ENCODE assay signal across 12 mouse cellular contexts in genomic region chr4:134569205-134569604, GRCm38 (mm10). TPM values are rescaled to one million over a fixed set of nuclear protein-coding genes. Genes with fewer than 3 reads are reported as not detected.
DNase-seq lines count a peak whose midpoint lies in the region; ATAC-seq and TF ChIP-seq lines count a peak whose summit lies in the region.
"Had no signal": no experiment of that assay in that cellular context is flagged by ENCODE, and none has a peak within 500 bp of the region (broad histone marks: within the 10 kb centered on the region; RNA-seq: fewer than 3 reads in every experiment).

No protein-coding gene starts in this region.

- H3K9ac ChIP-seq in liver, embryonic 12.5 days = no peak overlapping the region
- no peak overlapping the region for H3K9ac ChIP-seq in CH12.LX (ENCODE audit: insufficient read depth, low read depth)
- H3K9ac ChIP-seq: midbrain, embryonic 15.5 days had no signal

- peak; percentile 31 for DNase-seq in embryo, embryonic 10.5 days (ENCODE audit: low spot score)
- DNase-seq in embryo, embryonic 9.5 days (ENCODE audit: extremely low spot score) = no peak
- peak; percentile 36 for DNase-seq in liver
- no peak for DNase-seq in CH12.LX (ENCODE audit: extremely low read depth)
- DNase-seq in B cell, adult 2 months = no peak
- DNase-seq in heart, postnatal 25 days (ENCODE audit: low spot score) = no peak
- DNase-seq: heart, postnatal 10 days; kidney, adult 11 months; lung, postnatal 10 days had no signal

- TF ChIP-seq POLR2A in CH12.LX (IDR thresholded peaks at IDR 0.05; ENCODE audit: low read depth, low read length) = no peak
- no peak for TF ChIP-seq POLR2A in bone marrow macrophage, adult 2 months (IDR thresholded peaks at IDR 0.05; ENCODE audit: borderline replicate concordance, low read depth, low read length)

- peak; percentile 22 to 37; a peak in 3 of 4 replicates for TF ChIP-seq CTCF in CH12.LX (conservative IDR thresholded peaks at IDR 0.05 in 1 of 2, IDR thresholded peaks at IDR 0.05 in 1 of 2; ENCODE audit: low read depth in 2 of 2, low read length in 2 of 2)
- TF ChIP-seq CTCF in bone marrow macrophage, adult 2 months (IDR thresholded peaks at IDR 0.05; ENCODE audit: low read depth, low read length) = 0 out of 2 replicates have a peak, but pooled peaks have one; percentile 16

- ATAC-seq in liver, embryonic 12.5 days = no peak
- ATAC-seq: midbrain, embryonic 15.5 days had no signal

- H3K4me3 ChIP-seq in liver, embryonic 12.5 days = no peak overlapping the region
- H3K4me3 ChIP-seq in CH12.LX (replicated peaks in 1 of 3; ENCODE audit: low read depth in 2 of 3, low read length in 2 of 3, poor library complexity in 1 of 3) = no peak overlapping the region
- H3K4me3 ChIP-seq in bone marrow macrophage, adult 2 months (ENCODE audit: insufficient read depth, low read length) = no peak overlapping the region
- H3K4me3 ChIP-seq: midbrain, embryonic 15.5 days had no signal

- H3K36me3 ChIP-seq in liver, embryonic 12.5 days = peaks cover 23% of the 10 kb centered on the region
- H3K36me3 ChIP-seq in CH12.LX (replicated peaks in 1 of 2; ENCODE audit: control insufficient read depth in 1 of 2, insufficient read depth in 1 of 2, low read length in 1 of 2) = no peaks in the 10 kb centered on the region
- H3K36me3 ChIP-seq: midbrain, embryonic 15.5 days had no signal

- 0 out of 2 replicates have a peak, but pooled peaks cover 4% of the 10 kb centered on the region for H3K9me3 ChIP-seq in liver, embryonic 12.5 days (replicated peaks)
- H3K9me3 ChIP-seq in CH12.LX (replicated peaks; ENCODE audit: low read length) = peaks cover 12% of the 10 kb centered on the region
- H3K9me3 ChIP-seq: midbrain, embryonic 15.5 days had no signal

- intact Hi-C loops in heart, postnatal 25 days (cut with DNase I) = no loop called here

- no peaks in the 10 kb centered on the region for H3K27me3 ChIP-seq in liver, embryonic 12.5 days (replicated peaks)
- no peaks in the 10 kb centered on the region for H3K27me3 ChIP-seq in CH12.LX (replicated peaks)
- H3K27me3 ChIP-seq: midbrain, embryonic 15.5 days had no signal

- no peak; the same call in none of the 2 replicates for TF ChIP-seq RAD21 in CH12.LX (IDR thresholded peaks at IDR 0.05; ENCODE audit: low read depth, low read length)

- in situ Hi-C loops in CH12.LX (cut with MboI; ENCODE audit: low pct_ligation_motif_present, low pct_unique_long_range_greater_than_20kb, low sequenced_read_pairs) = no loop called here

- 61% methylated on average over 6 of the region's 6 CpGs for whole genome bisulfite sequencing in liver, embryonic 12.5 days (ENCODE audit: insufficient replicate concordance)

- TF ChIP-seq EP300 in CH12.LX (IDR thresholded peaks at IDR 0.05; ENCODE audit: low read length) = no peak

- 0 out of 2 replicates have a peak, but pooled peaks cover 2% of the 10 kb centered on the region for H3K4me1 ChIP-seq in liver, embryonic 12.5 days
- peaks cover 3 to 17% of the 10 kb centered on the region in 2 experiments; a peak in 2 of 4 replicates for H3K4me1 ChIP-seq in CH12.LX (ENCODE audit: control insufficient read depth in 1 of 2, insufficient read depth in 2 of 2)
- no peaks in the 10 kb centered on the region for H3K4me1 ChIP-seq in bone marrow macrophage, adult 2 months (ENCODE audit: control insufficient read depth, insufficient read depth, low read length)

- no peak overlapping the region for H3K4me2 ChIP-seq in liver, embryonic 12.5 days
- H3K4me2 ChIP-seq in CH12.LX (ENCODE audit: insufficient read depth, low read depth, poor library complexity, severe bottlenecking) = no peak overlapping the region
- H3K4me2 ChIP-seq: midbrain, embryonic 15.5 days had no signal

- dilution Hi-C loops in CH12.LX (cut with MboI; ENCODE audit: extremely low pct_ligation_motif_present, extremely low pct_unique_long_range_greater_than_20kb, low sequenced_read_pairs) = no loop called here

- no peak overlapping the region for H3K27ac ChIP-seq in liver, embryonic 12.5 days
- no peak overlapping the region for H3K27ac ChIP-seq in CH12.LX (ENCODE audit: insufficient read depth, low read depth)
- H3K27ac ChIP-seq in bone marrow macrophage, adult 2 months (ENCODE audit: insufficient read depth, low read depth, low read length) = no peak overlapping the region
- H3K27ac ChIP-seq: midbrain, embryonic 15.5 days had no signal

- H3K79me2 ChIP-seq in CH12.LX (replicated peaks; ENCODE audit: control insufficient read depth, extremely low read depth, insufficient read depth, poor library complexity, severe bottlenecking) = no peaks in the 10 kb centered on the region

TF ChIP-seq in CH12.LX, 34 proteins besides CTCF, POLR2A, EP300 and RAD21:
- TF ChIP-seq GABPA (IDR thresholded peaks at IDR 0.05; ENCODE audit: insufficient replicate concordance, low read depth, low read length) = no peak
- TF ChIP-seq CHD1 (IDR thresholded peaks at IDR 0.05; ENCODE audit: low read depth, low read length) = no peak
- no peak for TF ChIP-seq TCF12 (IDR thresholded peaks at IDR 0.05; ENCODE audit: low read depth, low read length)
- no peak for TF ChIP-seq SIN3A (IDR thresholded peaks at IDR 0.05; ENCODE audit: low read length)
- TF ChIP-seq ETS1 (conservative IDR thresholded peaks at IDR 0.05; ENCODE audit: low read depth, low read length) = no peak
- peak; percentile 37 for TF ChIP-seq SMC3 (IDR thresholded peaks at IDR 0.05; ENCODE audit: low read depth, low read length)
- TF ChIP-seq MAZ (IDR thresholded peaks at IDR 0.05; ENCODE audit: low read depth, low read length) = no peak

RNA-seq across cellular contexts. Expression of gene Selenon, which starts 17.2 kb away (rescaled TPM):
- 12.5 and 14.1 TPM in 2 replicates for polyA plus RNA-seq in liver, embryonic 12.5 days (2016; fragmentation: Nextera tagmentation; extraction: Ambion mirVana)
- total RNA-seq in CH12.LX (2012; rRNA removed) (0.38 and 0.64 TPM in 2 replicates), CH12.LX (2014; rRNA removed) (0.24 and 0.27 TPM in 2 replicates)
- 0.65 and 1.0 TPM in 2 replicates for polyA plus RNA-seq in CH12.LX (2012; ENCODE audit: insufficient read length, low read depth)
- 28.4 and 33.3 TPM in 2 replicates for polyA plus RNA-seq in bone marrow macrophage, adult 2 months (2012; ENCODE audit: insufficient read depth, insufficient read length, missing spikeins)
- 10 to 100 TPM; 21.0 to 22.2 TPM for total RNA-seq in heart, postnatal 25 days (2021)

RNA-seq across cellular contexts. Expression of gene Mtfr1l, which starts 34.0 kb away (rescaled TPM):
- polyA plus RNA-seq in liver, embryonic 12.5 days (2016; fragmentation: Nextera tagmentation; extraction: Ambion mirVana) = 69.3 and 72.1 TPM in 2 replicates
- total RNA-seq in CH12.LX (2012; rRNA removed) = 16.2 and 19.5 TPM in 2 replicates
- total RNA-seq in CH12.LX (2014; rRNA removed) = 27.8 and 34.0 TPM in 2 replicates
- polyA plus RNA-seq in CH12.LX (2012; ENCODE audit: insufficient read length, low read depth) = 33.2 and 36.5 TPM in 2 replicates
- 58.9 and 59.7 TPM in 2 replicates for polyA plus RNA-seq in bone marrow macrophage, adult 2 months (2012; ENCODE audit: insufficient read depth, insufficient read length, missing spikeins)
- 100 to 1,000 TPM; 178 to 185 TPM for total RNA-seq in heart, postnatal 25 days (2021)

RNA-seq across cellular contexts. Expression of gene Aunip, which starts 58.4 kb away (rescaled TPM):
- 26.9 and 27.6 TPM in 2 replicates for polyA plus RNA-seq in liver, embryonic 12.5 days (2016; fragmentation: Nextera tagmentation; extraction: Ambion mirVana)
- total RNA-seq in CH12.LX (2012; rRNA removed) (11.7 and 14.1 TPM in 2 replicates), CH12.LX (2014; rRNA removed) (11.5 and 14.4 TPM in 2 replicates)
- polyA plus RNA-seq in CH12.LX (2012; ENCODE audit: insufficient read length, low read depth) = 14.9 and 17.0 TPM in 2 replicates
- polyA plus RNA-seq in bone marrow macrophage, adult 2 months (2012; ENCODE audit: insufficient read depth, insufficient read length, missing spikeins) = 4.0 and 4.4 TPM in 2 replicates
- total RNA-seq in heart, postnatal 25 days (2021) = under 1 TPM; 0.34 to 0.47 TPM

Comparison
In these comparisons a context has a peak if more than half of its experiments do, and no peak if none do; other contexts are left out.
1. DNase-seq: peak in embryo, embryonic 10.5 days (single experiment) and liver (single experiment); none in embryo, embryonic 9.5 days (single experiment), CH12.LX (single experiment), B cell, adult 2 months (0 of 2) and heart, postnatal 25 days (single experiment).